Mouse (Mus musculus) ovary, adult 18-20 months (tissue): ENCODE measurements around the gene Pxylp1.

ENCODE experiments used
- DNase-seq: peaks from one replicate; pipeline ENCODE4 v3.0.0; 2022; ENCODE audit warnings: low spot score, mixed read lengths

Gene Pxylp1

DNA sequence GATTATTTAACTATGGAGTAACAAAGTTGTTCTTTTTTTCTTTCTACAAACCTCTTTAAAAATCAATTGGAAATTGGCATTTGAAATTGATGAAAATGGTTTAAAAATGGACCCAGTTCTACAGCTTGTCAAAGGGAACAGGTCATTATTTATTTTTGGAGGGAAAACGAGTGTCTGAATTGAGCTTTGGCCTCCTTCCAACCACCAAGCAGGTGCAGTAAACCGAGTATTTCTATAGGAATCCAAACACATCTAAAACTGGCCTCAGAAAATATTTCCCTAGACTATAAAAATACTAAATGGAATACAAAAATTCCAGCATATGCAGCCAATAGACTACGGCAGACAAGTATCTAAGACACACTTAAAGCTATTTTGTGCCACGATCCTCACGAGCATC lies 68.9 kb downstream of the Pxylp1 start:
- no peak for DNase-seq

DNA sequence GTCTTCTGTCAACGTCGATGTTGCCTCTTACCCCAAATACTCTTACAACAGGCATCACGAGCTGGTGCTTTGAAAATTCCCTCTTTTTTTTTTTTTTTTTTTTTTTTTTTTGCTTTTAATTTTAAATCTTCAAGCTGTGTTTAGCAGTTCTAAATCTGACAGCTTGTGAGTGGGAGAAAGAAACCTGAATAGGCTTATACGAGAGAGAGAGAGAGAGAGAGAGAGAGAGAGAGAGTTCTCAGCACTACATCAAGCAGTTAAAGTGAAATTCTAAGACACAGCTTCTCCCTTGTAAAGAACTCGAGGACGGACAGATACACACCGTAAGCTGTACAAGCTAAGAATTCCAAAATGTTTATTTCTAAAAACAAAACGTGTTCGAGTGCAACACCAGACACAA lies 69.5 kb downstream of the Pxylp1 start:
- no peak for DNase-seq

DNA sequence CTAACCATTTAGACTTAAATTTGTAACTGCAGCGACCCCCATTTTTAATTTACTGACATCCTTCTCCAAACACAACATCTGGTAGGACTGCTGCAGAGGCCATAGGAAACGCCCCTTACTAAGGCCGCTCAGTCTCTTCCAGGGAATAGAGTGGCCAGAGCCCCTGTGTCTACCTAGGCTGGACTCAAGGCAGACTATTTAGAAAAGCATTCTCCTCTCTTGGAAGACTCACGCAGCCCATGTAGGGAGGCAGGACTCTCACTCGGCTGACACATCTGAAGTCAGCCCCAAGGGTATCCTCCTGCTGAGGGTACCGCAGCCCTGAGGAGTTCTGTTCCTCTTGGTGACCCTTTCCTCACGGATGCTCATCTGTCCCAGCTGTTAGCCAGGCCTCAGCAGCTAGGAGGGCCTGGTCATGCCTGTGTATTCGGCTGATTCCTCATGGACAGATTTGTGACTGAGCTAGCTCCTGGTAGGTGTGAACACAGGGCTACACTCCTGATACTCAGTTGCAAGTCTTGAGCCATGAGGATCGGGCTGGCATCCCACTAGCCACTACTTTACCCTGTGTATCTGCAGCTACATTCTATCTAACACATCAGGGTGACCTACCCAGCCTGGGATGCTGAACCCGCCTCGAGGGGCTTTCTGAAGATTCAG lies 73.5 kb downstream of the Pxylp1 start:
- DNase-seq = no peak

DNA sequence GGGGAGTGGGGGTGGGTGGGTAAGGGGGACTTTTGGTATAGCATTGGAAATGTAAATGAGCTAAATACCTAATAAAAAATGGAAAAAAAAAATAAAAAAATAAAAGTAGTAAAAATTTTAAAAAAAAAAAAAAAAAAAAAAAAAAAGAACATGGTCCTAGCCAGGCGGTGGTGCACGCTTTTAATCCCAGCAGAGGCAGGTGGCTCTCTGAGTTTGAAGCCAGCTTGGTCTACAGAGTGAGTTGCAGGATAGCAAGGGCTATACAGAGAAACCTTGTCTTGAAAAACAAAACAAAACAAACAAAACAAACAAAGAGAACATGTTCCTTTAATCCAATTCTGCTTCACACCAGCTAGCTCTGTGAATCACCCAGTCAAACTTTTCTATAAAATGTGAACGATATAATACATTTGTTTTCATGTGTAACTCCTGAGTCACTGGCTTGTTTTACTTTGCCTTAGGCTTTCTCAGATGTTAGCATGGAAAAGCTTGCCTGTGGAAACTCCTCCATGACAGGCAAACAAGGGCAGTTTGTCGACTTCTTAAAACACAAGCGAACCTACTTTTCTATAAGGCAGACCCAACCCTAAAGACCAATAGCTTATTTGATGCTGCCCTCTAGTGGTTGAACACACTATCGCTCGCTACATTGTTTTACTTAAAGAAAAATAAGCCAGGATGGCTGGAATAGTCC lies 74.2 kb downstream of the Pxylp1 start:
- DNase-seq = no peak

DNA sequence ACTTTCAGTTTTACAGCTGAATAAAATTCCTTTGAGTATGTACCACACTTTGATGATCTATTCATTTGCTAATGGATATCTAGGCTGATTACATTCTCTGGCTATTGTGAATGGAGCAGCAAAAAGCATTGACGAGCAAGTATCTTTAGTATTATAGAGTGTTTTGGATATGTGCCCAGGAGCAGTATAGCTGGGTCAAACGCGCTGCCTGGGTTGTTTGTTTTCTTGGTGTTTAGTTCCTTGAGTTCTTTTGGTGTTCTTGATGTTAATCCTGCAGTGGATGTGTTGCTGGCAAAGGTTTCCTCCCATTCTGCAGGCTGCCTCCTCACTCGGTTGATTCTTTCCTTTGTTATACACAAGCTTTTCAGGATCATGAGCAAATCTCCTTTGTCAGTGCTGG lies 80.5 kb downstream of the Pxylp1 start:
- no peak for DNase-seq

DNA sequence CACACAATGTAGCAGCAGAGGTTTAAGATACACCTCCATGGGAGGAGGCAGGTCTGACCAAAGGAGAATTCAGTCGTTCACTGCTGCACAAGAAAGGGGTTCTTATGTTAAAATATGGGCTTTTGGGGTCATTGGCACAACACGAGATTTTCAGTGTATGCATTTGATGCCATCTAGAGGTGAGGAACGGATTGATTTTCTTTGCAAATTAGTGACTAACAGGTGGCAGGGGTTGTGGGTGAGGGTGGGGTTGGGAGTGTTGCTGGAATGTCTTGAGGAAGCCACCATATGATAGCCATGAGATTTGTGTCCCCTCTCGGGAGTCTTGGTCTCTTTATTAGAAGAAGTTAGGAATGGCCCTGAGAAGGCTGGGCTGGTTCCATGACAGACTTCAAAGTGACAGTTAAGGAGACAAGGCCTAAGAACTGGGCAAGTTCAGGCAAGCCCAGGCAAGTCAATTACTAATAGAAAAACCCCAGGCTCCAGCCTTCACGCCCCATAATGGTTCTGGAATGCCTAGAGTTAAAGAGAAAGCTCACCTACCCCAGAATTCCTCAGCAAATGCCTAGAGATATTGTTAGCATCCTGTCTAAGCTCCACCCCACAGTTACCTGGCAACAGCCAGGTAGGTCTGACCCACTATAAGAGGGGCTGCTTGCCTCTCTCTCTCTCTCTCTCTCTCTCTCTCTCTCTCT lies 92.2 kb downstream of the Pxylp1 start:
- no peak for DNase-seq

DNA sequence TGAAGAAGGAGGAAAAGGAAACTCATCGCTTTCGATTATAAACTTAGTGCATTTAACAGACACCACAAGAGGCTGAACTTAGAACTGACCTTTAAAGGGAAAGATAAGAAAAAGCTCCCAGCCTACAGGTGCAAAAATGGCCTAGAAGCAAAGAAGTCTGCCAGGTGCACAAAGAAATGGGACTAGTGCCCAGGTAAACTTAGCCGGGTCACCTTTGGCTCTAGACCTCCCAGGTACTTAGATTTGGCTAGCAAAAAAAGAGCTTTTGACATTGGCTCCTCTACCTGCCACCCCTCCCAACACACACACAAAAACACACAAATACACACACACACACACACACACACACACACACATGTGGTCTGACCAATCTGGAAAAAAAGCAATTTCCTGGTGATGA lies 95.2 kb downstream of the Pxylp1 start:
- no peak for DNase-seq

DNA sequence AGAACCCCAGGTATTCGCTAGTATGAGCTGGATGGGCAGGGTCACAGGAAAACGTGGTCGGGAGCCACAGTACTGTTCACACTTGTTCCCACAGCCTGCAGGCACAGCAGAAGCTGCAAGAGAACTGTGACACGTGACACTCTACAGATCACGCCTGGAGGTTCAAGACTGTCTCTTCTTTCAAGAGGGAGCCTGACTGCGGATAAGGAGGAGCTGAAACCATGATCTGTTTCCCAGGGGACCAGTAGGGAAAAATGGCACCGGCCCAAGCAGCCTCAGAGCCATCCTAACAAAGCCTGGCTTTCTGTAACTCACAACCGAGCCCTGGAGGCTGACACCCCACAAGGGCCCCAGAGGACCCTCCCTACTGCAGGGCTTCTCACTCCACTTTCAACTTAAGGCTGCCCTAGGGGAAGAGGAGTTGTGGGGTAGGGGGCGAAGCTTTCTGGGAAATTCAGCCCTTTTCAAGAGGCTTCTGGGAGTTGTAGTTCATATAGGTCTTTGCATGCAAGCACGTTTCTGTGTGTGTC lies 97.0 kb downstream of the Pxylp1 start:
- no peak for DNase-seq

DNA sequence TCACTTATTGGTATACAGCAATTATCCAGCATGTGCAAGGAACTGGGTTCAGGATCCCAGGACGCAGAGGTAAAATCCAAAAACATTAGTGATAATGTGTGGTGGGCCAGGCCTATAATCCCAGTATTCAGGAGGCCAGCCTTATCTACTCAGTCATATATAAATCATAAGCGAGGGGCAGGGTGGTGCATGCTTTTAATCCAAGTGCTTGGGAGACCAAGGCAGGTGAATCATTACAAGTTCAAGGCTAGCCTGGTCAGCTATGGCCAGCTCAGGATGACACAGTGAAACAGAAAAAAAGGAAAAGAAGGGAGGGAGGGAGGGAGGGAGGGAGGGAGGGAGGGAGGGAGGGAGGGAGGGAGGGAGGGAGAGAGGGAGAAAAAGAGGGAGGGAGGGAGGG lies 97.9 kb downstream of the Pxylp1 start:
- no peak for DNase-seq

DNA sequence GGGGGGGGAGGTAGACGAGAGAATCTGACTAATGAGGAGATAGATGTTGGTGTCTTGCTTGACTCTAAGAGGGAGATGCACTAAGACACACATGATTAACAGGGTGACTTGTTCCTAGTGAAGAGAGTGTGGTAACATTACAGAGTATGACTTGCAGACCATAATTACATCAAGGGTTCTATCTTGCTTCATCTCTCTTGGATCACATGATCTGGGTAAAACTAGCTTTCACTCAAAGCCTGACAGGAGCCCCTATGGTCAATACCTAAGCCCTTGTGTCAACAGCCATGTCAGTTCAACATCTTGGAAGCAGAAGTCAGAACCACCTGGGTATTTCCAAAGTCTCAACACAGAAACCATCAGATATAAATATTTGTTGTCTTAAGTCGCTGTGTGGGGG lies 99.9 kb downstream of the Pxylp1 start:
- no peak for DNase-seq

DNA sequence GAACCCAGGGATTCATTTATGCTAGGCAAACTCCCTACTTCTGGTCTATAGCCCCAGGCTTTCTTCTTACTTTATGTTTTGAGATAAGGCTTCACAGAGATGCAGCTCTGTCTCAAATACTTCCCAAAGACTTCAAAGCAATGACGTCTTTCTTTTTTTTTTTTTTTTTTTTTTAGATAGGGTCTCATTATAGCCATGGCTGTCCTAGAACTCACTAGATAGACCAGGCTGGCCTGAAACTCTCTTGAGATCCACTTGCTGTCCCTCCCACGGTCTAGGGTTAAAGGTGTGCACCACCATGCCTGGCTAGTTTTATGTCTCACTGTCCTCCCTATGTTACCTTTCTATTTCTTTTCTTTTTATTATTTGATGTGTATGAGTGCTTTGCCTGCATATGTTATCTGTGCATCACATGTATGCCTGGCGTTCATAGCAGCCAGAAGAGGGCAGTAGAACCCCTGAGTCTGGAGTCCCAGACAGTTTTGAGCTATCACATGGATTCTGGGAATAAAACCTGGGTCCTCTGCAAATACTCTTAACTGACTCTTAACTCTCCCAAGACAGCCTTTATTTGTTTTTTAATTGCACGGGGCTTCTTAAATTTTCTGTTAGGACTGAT lies 102.0 kb downstream of the Pxylp1 start:
- DNase-seq = no peak

DNA sequence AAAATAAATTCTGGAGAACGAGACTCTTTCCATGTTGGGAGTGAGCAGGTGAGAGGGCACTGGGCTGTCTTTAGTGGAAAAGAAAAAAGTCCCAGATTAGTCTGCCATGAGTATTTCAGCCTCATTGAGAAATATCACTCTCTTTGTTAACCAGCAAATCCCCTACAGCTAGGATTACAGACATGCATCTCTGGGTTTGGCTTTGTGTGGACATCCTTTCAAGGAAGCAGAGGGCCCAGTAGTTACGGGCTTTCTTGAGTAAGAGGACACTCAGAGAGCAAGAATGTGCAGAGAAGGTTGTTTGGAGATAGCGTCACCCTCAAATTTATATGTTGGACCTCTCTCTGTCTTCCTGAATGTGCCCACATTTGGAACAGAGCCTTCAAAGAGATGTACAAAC lies 102.6 kb downstream of the Pxylp1 start:
- DNase-seq = no peak

DNA sequence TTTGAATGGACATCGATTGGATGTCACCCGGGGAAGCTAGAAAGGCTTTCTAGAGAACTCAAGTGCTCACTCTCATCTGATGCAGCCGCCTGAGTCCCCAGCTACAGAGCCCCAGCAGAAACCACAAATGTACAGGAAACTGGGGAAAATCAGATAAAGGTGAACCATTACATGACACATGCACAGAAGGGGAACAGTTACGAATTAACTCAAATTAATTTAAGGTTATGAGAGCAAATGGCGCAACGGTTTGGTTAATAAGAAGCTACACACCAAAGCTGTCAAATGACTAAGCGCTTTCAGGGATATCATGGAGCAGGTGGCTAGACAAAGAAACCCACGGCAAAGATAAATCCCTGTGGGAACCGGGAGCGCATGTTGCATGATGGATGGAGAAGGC lies 104.7 kb downstream of the Pxylp1 start:
- no peak for DNase-seq

DNA sequence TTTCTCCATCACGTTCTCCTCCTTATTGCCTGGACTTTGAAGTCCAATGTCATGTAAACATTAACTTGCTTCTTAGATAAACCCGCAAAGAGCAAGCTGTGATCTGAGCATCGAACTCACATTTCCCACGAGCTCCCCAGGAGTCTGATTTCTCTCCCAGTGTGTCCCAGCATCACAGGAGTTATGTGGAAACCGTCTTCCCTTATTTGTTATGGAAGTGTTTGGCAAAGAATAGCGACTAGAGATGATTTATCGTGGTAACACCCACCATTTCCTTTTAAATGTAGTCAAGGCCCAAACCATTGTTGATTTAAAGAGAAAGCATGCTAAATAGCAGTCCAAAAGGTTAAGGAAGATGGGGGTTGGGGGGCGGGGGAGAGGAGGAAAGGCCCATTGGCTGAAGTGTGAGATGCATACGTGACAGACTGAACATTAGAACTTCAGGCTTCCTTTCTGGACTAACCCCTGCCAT lies 106.6 kb downstream of the Pxylp1 start:
- DNase-seq = no peak

DNA sequence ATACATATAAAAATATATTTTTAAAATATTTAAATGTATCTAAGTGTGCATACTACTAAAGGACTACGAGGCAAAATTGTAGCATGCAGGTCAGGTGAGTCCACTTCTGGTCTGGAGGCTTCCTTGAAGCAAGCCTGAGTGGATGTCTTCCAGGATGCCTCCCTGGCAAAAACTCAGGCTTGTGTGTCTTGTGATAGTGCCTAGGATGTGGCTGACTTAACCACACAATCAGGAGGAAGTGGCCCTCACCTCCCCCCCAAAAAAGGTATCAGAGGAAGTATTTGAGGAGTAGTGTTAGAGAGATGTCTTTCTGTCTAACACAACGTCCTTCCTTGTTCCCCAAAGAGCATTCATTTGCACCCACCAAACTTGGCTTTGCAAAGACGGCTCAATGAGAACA lies 107.3 kb downstream of the Pxylp1 start:
- DNase-seq = no peak

DNA sequence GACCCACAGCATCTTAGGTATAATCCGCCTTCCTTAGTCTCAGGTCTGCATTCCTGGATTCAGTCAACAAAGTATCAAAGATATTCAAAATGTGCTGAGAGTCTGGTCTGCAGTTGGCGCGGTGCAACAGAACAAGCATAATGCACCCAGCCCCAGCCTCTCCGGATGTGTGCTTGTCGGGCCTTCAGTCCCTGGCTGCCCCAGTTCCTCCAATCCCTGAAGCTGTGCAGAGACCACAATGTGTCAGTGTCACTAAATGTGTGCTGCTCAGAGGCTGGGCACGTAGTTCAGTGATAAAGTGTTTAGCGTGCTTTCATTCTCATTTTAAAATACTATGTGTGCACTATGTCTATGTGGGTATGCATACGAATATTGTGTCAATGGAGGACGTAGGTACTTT lies 108.8 kb downstream of the Pxylp1 start:
- peak; percentile 12 for DNase-seq

DNA sequence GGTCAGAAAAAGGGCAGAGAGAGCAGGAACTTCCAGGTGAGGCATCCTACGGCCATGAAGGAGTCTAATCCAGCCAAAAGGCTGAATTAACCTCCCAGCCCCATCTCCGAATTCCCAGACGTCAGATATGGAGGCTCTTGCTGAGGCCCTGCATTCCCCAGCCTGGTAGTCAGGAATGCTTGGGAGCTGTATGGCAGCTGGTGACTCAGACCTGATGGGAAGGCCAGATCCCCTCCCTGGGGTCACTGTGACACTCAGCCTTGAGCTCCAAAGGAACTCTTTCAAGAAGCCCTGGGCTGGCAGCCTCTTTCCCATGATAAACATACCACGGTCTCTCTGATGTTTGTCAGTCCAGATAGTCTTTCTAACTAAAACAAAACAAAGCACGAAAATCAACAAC lies 109.2 kb downstream of the Pxylp1 start:
- DNase-seq = peak; percentile 84

DNA sequence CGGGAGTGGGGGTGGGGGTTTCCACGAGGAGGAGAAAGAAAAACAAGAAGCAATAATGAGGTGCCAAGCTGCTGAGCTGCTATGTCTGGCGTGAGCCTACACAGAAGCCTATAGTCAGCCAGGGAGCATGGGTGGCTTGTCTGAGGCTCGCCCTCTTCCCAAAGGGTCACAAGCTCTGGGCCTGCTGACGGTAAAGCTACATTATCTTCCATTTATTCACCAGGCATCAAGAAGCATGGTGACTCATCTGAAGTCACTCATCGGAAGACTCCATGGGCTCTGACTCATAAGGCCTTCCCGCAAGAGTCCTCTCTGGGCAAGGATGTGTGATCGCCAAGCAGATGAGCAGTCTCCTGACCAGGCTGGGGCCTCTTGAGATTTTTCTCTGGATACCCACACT lies 110.4 kb downstream of the Pxylp1 start:
- DNase-seq = peak; percentile 23
